Mouse (Mus musculus): ENCODE measurements at regions not wholly inside any gene's neighbourhood (a gene's known extent, or its start where the extent isn't known, plus 50 kb on each side); places are given as distances from the start of the nearest gene placed in this dataset.

- H3K4me1 ChIP-seq (ENCODE audit: control insufficient read depth, insufficient read depth, insufficient read length, low read length) = no peaks in the 10 kb centered on the region
- TF ChIP-seq CTCF (IDR thresholded peaks at IDR 0.05; ENCODE audit: extremely low read depth, insufficient read length, insufficient replicate concordance, low read depth, low read length) (no peak), POLR2A (IDR thresholded peaks at IDR 0.05; ENCODE audit: low read depth, low read length) (no peak)
- 88% methylated on average over 5 of the region's 5 CpGs for WGBS
- no peaks in the 10 kb centered on the region for H3K36me3 ChIP-seq (ENCODE audit: control insufficient read depth, insufficient read depth, low read length)
- no peaks in the 10 kb centered on the region for H3K27me3 ChIP-seq (ENCODE audit: control insufficient read depth, insufficient read depth, low read length)
- no peak overlapping the region for H3K27ac ChIP-seq (ENCODE audit: insufficient read depth, low read depth, low read length)
- no peak overlapping the region for H3K4me3 ChIP-seq (ENCODE audit: low read depth, low read length)
These were observed 179.9 kb downstream of the Fgf10 start for GRCm38 (mm10) chr13:118849541-118849940.

- no peaks in the 10 kb centered on the region for H3K4me1 ChIP-seq (ENCODE audit: control insufficient read depth, insufficient read depth, insufficient read length, low read length)
- WGBS = 80% methylated on average over 8 of the region's 8 CpGs
- H3K27me3 ChIP-seq (ENCODE audit: control insufficient read depth, insufficient read depth, low read length) = no peaks in the 10 kb centered on the region
- H3K36me3 ChIP-seq (ENCODE audit: control insufficient read depth, insufficient read depth, low read length) = no peaks in the 10 kb centered on the region
- TF ChIP-seq POLR2A (IDR thresholded peaks at IDR 0.05; ENCODE audit: low read depth, low read length) (no peak), CTCF (IDR thresholded peaks at IDR 0.05; ENCODE audit: extremely low read depth, insufficient read length, insufficient replicate concordance, low read depth, low read length) (no peak)
- H3K27ac ChIP-seq (ENCODE audit: insufficient read depth, low read depth, low read length) = no peak overlapping the region
- no peak overlapping the region for H3K4me3 ChIP-seq (ENCODE audit: low read depth, low read length)
These were observed 181.1 kb downstream of the Fgf10 start for GRCm38 (mm10) chr13:118850708-118851107.

GRCm38 (mm10) chr13:118886339-118886810, 216.8 kb downstream of the Fgf10 start:
- TF ChIP-seq POLR2A (IDR thresholded peaks at IDR 0.05; ENCODE audit: low read depth, low read length) (no peak), CTCF (IDR thresholded peaks at IDR 0.05; ENCODE audit: extremely low read depth, insufficient read length, insufficient replicate concordance, low read depth, low read length) (no peak)
- no peaks in the 10 kb centered on the region for H3K36me3 ChIP-seq (ENCODE audit: control insufficient read depth, insufficient read depth, low read length)
- no peak overlapping the region for H3K4me3 ChIP-seq (ENCODE audit: low read depth, low read length)
- no peak overlapping the region for H3K27ac ChIP-seq (ENCODE audit: insufficient read depth, low read depth, low read length)
- H3K27me3 ChIP-seq (ENCODE audit: control insufficient read depth, insufficient read depth, low read length) = no peaks in the 10 kb centered on the region
- 78% methylated on average over 9 of the region's 9 CpGs for WGBS
- no peaks in the 10 kb centered on the region for H3K4me1 ChIP-seq (ENCODE audit: control insufficient read depth, insufficient read depth, insufficient read length, low read length)

GRCm38 (mm10) chr13:118895079-118895478, 225.5 kb downstream of the Fgf10 start:
- WGBS = 78% methylated on average over 4 of the region's 4 CpGs
- Histone ChIP-seq H3K4me1 (ENCODE audit: control insufficient read depth, insufficient read depth, insufficient read length, low read length) (no peaks in the 10 kb centered on the region), H3K27ac (ENCODE audit: insufficient read depth, low read depth, low read length) (no peak overlapping the region), H3K36me3 (ENCODE audit: control insufficient read depth, insufficient read depth, low read length) (no peaks in the 10 kb centered on the region), H3K27me3 (ENCODE audit: control insufficient read depth, insufficient read depth, low read length) (no peaks in the 10 kb centered on the region), H3K4me3 (ENCODE audit: low read depth, low read length) (no peak overlapping the region)
- TF ChIP-seq POLR2A (IDR thresholded peaks at IDR 0.05; ENCODE audit: low read depth, low read length) = no peak
- TF ChIP-seq CTCF (IDR thresholded peaks at IDR 0.05; ENCODE audit: extremely low read depth, insufficient read length, insufficient replicate concordance, low read depth, low read length) = no peak

GRCm38 (mm10) chr13:118901950-118902349, 232.4 kb downstream of the Fgf10 start:
- WGBS = 88% methylated on average over 2 of the region's 2 CpGs
- no peaks in the 10 kb centered on the region for H3K36me3 ChIP-seq (ENCODE audit: control insufficient read depth, insufficient read depth, low read length)
- H3K4me1 ChIP-seq (ENCODE audit: control insufficient read depth, insufficient read depth, insufficient read length, low read length) = no peaks in the 10 kb centered on the region
- H3K4me3 ChIP-seq (ENCODE audit: low read depth, low read length) = no peak overlapping the region
- no peak overlapping the region for H3K27ac ChIP-seq (ENCODE audit: insufficient read depth, low read depth, low read length)
- H3K27me3 ChIP-seq (ENCODE audit: control insufficient read depth, insufficient read depth, low read length) = no peaks in the 10 kb centered on the region
- no peak for TF ChIP-seq POLR2A (IDR thresholded peaks at IDR 0.05; ENCODE audit: low read depth, low read length)
- TF ChIP-seq CTCF (IDR thresholded peaks at IDR 0.05; ENCODE audit: extremely low read depth, insufficient read length, insufficient replicate concordance, low read depth, low read length) = no peak

GRCm38 (mm10) chr13:118910351-118910750, 240.8 kb downstream of the Fgf10 start:
- Histone ChIP-seq H3K27me3 (ENCODE audit: control insufficient read depth, insufficient read depth, low read length) (no peaks in the 10 kb centered on the region), H3K27ac (ENCODE audit: insufficient read depth, low read depth, low read length) (no peak overlapping the region), H3K4me1 (ENCODE audit: control insufficient read depth, insufficient read depth, insufficient read length, low read length) (no peaks in the 10 kb centered on the region), H3K4me3 (ENCODE audit: low read depth, low read length) (no peak overlapping the region), H3K36me3 (ENCODE audit: control insufficient read depth, insufficient read depth, low read length) (no peaks in the 10 kb centered on the region)
- TF ChIP-seq CTCF (IDR thresholded peaks at IDR 0.05; ENCODE audit: extremely low read depth, insufficient read length, insufficient replicate concordance, low read depth, low read length) (no peak), POLR2A (IDR thresholded peaks at IDR 0.05; ENCODE audit: low read depth, low read length) (no peak)
- 79% methylated on average over 2 of the region's 2 CpGs for WGBS

- TF ChIP-seq POLR2A (IDR thresholded peaks at IDR 0.05; ENCODE audit: low read depth, low read length) (no peak), CTCF (IDR thresholded peaks at IDR 0.05; ENCODE audit: extremely low read depth, insufficient read length, insufficient replicate concordance, low read depth, low read length) (no peak)
- no peak overlapping the region for H3K27ac ChIP-seq (ENCODE audit: insufficient read depth, low read depth, low read length)
- H3K27me3 ChIP-seq (ENCODE audit: control insufficient read depth, insufficient read depth, low read length) = no peaks in the 10 kb centered on the region
- WGBS = 82% methylated on average over 3 of the region's 3 CpGs
- no peaks in the 10 kb centered on the region for H3K4me1 ChIP-seq (ENCODE audit: control insufficient read depth, insufficient read depth, insufficient read length, low read length)
- no peak overlapping the region for H3K4me3 ChIP-seq (ENCODE audit: low read depth, low read length)
- no peaks in the 10 kb centered on the region for H3K36me3 ChIP-seq (ENCODE audit: control insufficient read depth, insufficient read depth, low read length)
These were observed 271.2 kb downstream of the Fgf10 start for GRCm38 (mm10) chr13:118940786-118941185.

Measured in small intestine, adult 2 months (tissue).